Mouse (Mus musculus) frontal cortex, postnatal 10 days (tissue): ENCODE measurements at regions not wholly inside any gene's neighbourhood (a gene's known extent, or its start where the extent isn't known, plus 50 kb on each side); places are given as distances from the start of the nearest gene placed in this dataset.
"Not testable (repeated sequence)": the region's sequence is repeated elsewhere in the genome, so short reads cannot be mapped to it uniquely, and the experiment has no call there.

Experiments
- DNase-seq, 2 experiments: peaks; one replicate each; pipeline ENCODE4 v3.0.0; 2022; ENCODE audit warnings: low spot score in 2 of 2, mixed read lengths in 1 of 2

GRCm38 (mm10) chr16:31553361-31554146, 109.7 kb upstream of the Dlg1 start:
- DNase-seq, result no peak

GRCm38 (mm10) chr16:31560426-31560825, 102.8 kb upstream of the Dlg1 start:
- no peak for DNase-seq

- DNase-seq, result no peak
These were observed 98.3 kb upstream of the Dlg1 start for GRCm38 (mm10) chr16:31564926-31565325.

- DNase-seq, result no peak
These were observed 94.9 kb upstream of the Dlg1 start for GRCm38 (mm10) chr16:31568316-31568715.

- no peak for DNase-seq
These were observed 93.4 kb upstream of the Dlg1 start for GRCm38 (mm10) chr16:31569871-31570270.

GRCm38 (mm10) chr16:31570311-31571139, 92.7 kb upstream of the Dlg1 start:
- no peak for DNase-seq

- DNase-seq, result not testable (repeated sequence)
These were observed 89.4 kb upstream of the Dlg1 start for GRCm38 (mm10) chr16:31573833-31574232.

- not testable (repeated sequence) for DNase-seq
These were observed 87.6 kb upstream of the Dlg1 start for GRCm38 (mm10) chr16:31575646-31576045.

- DNase-seq, result no peak
These were observed 86.8 kb upstream of the Dlg1 start for GRCm38 (mm10) chr16:31576422-31576821.

- no peak for DNase-seq
These were observed 85.9 kb upstream of the Dlg1 start for GRCm38 (mm10) chr16:31577347-31577746.

GRCm38 (mm10) chr16:31579318-31579717, 83.9 kb upstream of the Dlg1 start:
- DNase-seq, result no peak

GRCm38 (mm10) chr16:31580779-31581178, 82.5 kb upstream of the Dlg1 start:
- DNase-seq, result no peak

- no peak for DNase-seq
These were observed 80.4 kb upstream of the Dlg1 start for GRCm38 (mm10) chr16:31582885-31583284.

- DNase-seq, result no peak
These were observed 79.6 kb upstream of the Dlg1 start for GRCm38 (mm10) chr16:31583627-31584026.

- DNase-seq, result no peak
These were observed 78.9 kb upstream of the Dlg1 start for GRCm38 (mm10) chr16:31584216-31584823.

GRCm38 (mm10) chr16:31587036-31587435, 76.2 kb upstream of the Dlg1 start:
- no peak for DNase-seq

GRCm38 (mm10) chr16:31589576-31589975, 73.7 kb upstream of the Dlg1 start:
- DNase-seq, result no peak

GRCm38 (mm10) chr16:31591565-31591964, 71.7 kb upstream of the Dlg1 start:
- DNase-seq, result no peak

- peak; percentile 68 to 76 for DNase-seq
These were observed 71.0 kb upstream of the Dlg1 start for GRCm38 (mm10) chr16:31592014-31592871.

GRCm38 (mm10) chr16:31592973-31593683, 70.1 kb upstream of the Dlg1 start:
- no peak for DNase-seq

GRCm38 (mm10) chr16:31597965-31598364, 65.3 kb upstream of the Dlg1 start:
- no peak for DNase-seq
